Mouse (Mus musculus) heart, adult 9 months (tissue): ENCODE results near the gene Gtf3c2.

Experiments
- DNase-seq, 2 experiments: peaks; one replicate each; pipeline ENCODE4 v3.0.0; 2022; ENCODE audit warnings: low spot score in 2 of 2

Gene Gtf3c2

DNA sequence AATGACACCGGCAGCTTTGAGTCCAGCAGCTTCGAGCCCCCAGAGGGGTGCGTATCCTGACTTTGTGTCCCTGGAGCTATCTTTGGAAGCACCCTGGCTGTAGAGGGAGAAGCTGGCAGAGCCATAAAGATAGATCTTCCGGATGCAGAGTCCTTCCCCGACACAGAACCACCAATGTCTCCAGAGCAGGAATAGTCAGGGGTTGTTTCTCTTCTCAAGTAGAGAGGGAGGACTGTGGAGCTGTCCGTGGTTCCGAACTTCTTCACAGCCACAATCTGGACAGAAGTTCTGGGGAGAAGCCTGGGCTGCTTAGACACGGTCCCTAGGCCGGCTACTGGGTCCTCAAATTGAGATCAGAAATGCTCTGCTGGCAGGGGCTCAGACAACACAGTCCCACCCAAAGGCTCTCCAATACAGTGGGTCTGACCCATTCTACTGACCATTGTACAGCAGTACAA, 40.9 kb downstream of the Gtf3c2 start:
- DNase-seq, result no peak

DNA sequence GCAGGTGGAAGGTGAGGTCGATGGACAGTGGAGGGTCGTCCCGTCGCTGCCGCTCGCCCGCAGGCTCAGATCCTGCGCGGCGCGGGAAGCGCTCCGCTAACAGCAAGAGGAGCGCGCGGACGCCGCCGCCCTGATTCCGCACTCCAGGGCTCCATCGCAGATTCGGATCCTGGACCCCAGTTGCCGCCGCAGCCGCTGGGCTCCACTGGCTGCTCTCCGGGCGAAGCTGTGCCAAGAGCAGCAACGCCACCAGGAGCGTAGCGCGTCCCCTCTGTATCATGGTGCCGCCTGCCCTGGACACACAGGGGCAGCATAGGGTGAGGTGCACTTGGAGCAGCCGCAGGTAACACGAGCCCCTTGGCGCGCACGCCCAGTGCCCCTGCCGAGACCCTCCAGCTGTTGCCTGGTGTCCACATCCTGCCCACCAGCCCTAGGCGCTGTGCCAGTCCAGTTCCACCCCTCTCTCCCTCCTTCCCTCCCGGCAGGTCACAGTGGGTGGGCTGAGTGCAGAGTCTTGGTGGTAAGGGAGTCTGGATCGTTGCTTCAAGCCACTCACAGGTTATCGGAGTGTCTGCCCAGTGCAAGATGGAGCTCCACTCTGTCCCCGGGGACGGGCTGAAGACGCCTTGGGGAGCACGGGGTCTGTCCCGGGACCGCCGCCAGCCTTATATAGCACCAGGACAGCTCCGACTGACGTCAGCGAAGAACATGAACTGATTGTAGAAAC, 41.5 kb downstream of the Gtf3c2 start, which contains the start of gene Ucn:
Gene Ucn, minus strand, starts transcription at position 589 of the 727 bp plus-strand sequence.
- peak in 1 of 2 experiments; percentile 21 for DNase-seq

DNA sequence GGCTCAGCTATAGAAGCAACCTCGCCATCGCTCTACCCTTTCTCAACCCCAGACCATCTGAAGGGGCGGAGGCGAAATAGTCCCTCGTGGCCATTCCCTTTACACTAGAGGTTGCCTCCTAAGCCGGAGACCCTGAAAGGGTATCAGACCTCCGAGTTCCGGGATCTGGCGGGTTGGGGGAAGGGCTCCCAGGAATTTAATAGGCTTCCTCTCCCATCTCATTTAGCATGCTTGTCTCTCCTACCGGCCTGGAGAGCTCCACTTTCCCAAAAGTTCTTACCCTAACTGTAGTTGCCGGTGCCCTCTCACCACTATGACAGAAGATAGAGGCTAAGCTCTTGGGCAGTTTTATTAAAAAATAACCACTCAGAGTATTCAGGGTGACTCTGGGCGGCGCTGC, 42.3 kb downstream of the Gtf3c2 start:
- DNase-seq, result no peak

DNA sequence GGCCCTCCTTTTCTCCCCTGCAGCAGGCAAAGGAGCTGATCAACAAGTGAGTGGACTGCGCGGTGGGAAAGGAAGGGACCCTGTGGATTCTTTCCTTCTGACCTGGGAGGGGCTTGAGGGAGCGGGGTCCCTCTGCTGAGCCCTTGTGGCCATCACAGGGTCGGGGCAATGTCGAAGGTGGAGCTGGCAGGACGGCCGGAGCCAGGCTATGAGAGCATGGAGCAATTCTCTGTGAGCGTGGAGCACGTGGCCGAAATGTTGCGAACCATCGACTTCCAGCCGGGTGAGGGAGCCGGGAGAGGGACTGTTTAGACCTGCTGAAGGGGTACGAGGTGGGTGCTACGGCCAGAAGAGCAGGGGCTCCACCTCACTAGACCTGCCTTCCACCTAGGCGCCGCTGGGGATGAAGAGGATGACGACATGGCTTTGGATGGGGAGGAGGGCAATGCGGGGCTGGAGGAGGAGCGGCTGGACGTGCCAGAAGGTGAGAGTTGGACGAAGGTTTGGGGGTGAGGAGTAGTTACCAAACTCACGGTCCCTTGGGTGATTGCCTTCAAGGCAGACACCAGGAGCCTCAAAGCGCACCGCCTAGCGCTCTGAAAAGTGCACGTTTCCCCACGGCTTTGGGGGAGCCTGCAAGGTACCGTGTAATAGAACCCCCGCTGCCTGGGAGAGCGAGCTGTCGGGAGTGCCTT, 43.1 kb downstream of the Gtf3c2 start:
- no peak for DNase-seq

DNA sequence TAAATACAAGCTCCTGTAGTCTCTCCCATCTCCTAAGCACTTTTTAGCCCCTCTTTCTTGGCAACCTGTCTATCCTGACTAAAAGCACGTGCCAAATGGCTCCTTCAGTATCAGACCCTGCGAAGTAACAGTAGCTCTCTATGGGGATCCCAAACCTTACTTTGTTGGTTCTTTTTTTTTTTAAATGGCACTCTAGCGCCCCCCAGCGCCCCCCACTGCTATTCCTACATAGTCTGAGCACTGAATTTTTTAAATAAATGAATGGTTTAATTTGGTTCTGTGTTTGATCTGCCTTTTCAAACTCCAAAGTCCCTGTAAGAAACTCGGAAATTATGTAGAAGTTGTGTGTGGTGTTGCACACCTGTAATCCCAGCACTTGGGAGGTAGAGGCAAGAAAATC, 53.9 kb downstream of the Gtf3c2 start:
- no peak for DNase-seq

DNA sequence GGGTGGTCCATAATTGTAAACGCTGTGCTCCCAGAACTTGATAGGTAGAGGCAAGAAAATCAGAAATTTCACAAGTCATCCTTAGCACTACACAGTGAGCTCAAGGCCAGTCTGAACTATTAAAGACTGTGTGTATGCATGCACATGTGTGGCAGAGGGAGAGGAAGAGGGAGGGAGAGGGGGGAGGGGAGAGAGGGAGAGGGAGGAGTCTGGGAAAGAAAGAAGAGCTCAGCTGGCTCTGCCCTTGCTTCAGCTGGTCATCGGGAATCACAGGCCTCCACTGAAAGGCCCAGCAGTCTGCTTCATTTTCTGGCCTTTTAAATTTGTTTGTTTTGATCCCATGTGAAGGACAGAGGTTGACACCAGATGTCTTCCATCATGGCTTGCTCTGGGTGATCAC, 56.5 kb downstream of the Gtf3c2 start:
- no peak for DNase-seq

DNA sequence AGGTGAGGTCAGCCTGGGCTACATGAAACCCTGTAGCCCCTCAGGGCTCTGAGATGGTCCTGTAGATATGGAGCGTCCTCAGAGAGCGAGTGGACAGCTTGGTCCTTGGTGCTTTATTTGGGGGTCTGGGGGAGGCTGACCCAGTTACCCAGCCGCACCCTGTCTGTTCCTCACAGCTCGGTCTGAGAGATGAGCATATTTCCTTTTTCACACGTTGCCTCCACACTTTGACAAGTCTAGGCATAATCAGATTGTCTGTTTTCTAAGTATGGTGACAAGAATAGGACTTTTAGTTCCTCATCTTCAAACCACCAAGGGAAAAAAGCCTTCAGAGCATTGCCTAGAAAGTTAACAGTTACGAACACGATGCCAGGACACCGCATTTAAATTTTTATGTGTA, 58.8 kb downstream of the Gtf3c2 start:
- DNase-seq, result no peak

DNA sequence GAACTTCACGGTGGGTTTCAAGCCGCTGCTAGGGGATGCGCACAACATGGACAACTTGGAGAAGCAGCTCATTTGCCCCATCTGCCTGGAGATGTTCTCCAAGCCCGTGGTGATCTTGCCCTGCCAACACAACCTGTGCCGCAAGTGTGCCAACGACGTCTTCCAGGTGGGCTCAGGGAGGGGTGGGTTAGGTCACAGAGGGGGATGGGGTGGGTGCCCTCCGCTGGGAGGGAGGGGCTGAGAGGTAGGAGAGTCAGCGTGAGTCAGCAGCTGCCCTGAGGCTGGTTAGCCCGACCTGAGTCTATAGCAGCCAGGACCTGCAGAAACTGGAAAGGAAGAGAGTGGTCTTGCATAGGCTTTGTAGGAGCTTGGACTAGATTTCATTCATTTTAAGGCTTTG, 63.0 kb downstream of the Gtf3c2 start:
- DNase-seq, result no peak

DNA sequence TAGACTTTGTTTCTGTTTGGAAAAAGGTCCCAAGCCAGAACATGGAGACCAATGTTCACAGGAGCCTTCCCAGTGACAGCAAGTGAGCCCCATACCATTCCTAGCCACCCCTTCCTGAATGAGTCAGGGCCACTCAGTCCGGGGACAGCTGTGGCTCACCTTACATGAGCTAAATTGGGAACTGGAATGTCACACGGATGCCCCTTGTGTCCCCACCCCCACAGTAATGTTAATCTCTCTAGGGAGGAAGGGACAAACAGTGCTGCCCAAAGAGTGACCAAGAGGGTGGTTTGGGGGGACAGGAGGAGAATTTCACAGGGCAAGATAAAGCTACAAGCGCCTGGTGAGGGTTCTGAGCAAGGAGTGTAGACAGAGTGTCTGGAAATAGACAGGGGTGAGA, 63.6 kb downstream of the Gtf3c2 start, which contains the start of gene Trim54:
Gene Trim54, plus strand, starts transcription at position 359 of the 400 bp plus-strand sequence.
- peak; percentile 70 to 75 for DNase-seq

DNA sequence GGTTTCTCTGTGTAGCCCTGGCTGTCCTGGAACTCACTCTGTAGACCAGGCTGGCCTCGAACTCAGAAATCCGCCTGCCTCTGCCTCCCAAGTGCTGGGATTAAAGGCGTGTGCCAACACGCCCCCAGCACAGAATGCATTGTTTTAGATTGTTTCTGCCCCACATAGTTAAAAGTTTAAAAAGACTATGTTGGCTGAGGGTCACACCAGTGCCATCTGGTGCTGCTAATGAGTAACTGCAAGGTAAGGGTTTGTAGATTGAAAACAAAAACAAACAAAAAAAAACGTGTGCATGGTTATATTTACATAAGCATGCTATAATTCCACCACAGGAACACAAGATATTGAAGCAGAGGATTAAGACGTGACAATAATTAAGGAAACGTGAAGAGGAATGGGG, 69.2 kb downstream of the Gtf3c2 start:
- no peak for DNase-seq

DNA sequence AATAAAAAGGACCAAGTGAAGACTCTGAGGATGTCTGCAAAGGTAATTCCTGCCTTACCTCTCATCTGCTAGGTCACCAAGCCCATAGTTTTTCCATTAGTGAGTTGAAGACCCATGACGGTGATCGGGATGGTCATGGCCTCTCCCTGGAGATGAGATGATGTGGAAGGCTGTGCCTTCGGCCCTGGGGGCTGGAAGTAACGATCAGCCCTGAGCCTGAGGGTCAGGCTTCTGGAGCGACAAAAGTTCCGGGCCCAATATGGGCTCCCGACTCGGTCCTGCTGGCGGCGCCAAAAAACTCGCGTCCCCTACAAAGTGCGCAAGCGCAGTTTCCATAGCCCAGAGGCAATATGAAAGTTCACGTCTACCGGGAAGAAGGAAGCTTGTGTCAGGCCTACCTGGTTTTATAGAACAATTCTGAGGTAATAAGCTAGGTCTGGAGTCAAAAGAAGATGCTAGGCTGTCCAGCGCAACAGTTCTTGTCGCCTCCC, 71.9 kb downstream of the Gtf3c2 start, which contains the start of gene Slc30a3:
Gene Slc30a3, minus strand, starts transcription at position 238 of the 491 bp plus-strand sequence.
- no peak for DNase-seq
